Mouse (Mus musculus): ENCODE data around the gene Car8. TPM values are rescaled to one million over a fixed set of nuclear protein-coding genes. Genes with fewer than 3 reads are reported as not detected.

The Car8 gene
- polyA plus RNA-seq, 1 experiment from 2014 or later: 9.7 TPM

Small RNA genes lying within 50 kb of the gene (microRNA-seq; reads per million reads assigned to microRNA genes)
- not detected for gene Gm25355

All from kidney, postnatal 0 days (tissue).